Mouse (Mus musculus): Measurements from ENCODE around the gene Prps2. TPM values are rescaled to one million over a fixed set of nuclear protein-coding genes. Genes with fewer than 3 reads are reported as not detected.
"Not testable (repeated sequence)": the region's sequence is repeated elsewhere in the genome, so short reads cannot be mapped to it uniquely, and the experiment has no call there.

The Prps2 gene
- polyA plus RNA-seq (2015; fragmentation: Nextera tagmentation; extraction: Ambion mirVana), result 13.6 and 15.5 TPM in 2 replicates

DNA sequence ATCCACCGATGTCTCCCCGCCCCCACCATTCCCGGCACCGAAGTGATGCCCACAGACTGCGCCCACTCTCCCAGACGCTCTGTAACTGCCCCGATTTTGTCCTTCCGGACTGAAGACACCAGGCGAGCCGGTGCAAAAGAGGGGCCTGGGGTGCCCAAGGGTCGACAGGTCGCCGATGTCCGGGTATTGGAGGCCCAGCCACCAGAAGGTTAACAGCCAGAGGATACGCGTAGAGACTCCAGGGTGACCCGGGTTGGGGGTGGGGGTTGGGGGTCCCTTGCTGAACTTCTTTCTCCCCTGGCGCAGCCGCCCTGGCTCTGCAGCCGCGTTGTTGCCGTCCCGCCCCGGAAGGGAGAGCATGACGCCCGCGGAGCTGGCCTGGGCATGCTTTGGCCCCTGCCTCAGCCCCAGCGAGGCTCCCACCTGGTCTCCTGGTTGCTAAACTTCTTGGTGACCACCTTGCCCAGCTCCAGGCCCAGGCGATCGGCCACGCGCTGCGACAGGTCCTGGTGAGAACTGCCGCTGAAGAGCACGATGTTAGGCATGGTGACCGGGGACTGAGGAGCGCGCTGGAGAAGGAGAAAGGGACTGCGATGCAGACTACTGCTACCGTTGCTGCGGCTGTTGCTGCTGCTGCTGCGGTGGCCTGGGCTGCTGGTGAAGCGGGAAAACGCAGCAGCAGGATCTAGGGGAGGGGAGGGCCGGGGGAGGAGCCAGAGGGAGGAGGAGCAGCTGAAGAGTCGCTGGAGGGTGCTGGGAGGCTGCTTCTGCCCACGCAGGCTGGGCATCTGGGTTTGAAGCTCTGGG lies at the start of gene Prps2:
Gene Prps2, minus strand, starts transcription at position 703 of the 807 bp plus-strand sequence.
- Histone ChIP-seq H3K4me2 (peak within 1 kb of the TSS; percentile 69), H3K9me3 (replicated peaks) (no peaks in the 10 kb centered on the region), H3K27ac (peak within 1 kb of the TSS; percentile 73), H3K36me3 (ENCODE audit: poor library complexity, severe bottlenecking) (no peaks in the 10 kb centered on the region), H3K9ac (peak within 1 kb of the TSS; percentile 67), H3K27me3 (peaks cover 16% of the 10 kb centered on the region; the same call in 1 of the 2 replicates), H3K4me3 (peak within 1 kb of the TSS; percentile 56), H3K4me1 (no peaks in the 10 kb centered on the region)
- ATAC-seq, result peak; percentile 95
- WGBS, result 18% methylated on average over 42 of the region's 47 CpGs

DNA sequence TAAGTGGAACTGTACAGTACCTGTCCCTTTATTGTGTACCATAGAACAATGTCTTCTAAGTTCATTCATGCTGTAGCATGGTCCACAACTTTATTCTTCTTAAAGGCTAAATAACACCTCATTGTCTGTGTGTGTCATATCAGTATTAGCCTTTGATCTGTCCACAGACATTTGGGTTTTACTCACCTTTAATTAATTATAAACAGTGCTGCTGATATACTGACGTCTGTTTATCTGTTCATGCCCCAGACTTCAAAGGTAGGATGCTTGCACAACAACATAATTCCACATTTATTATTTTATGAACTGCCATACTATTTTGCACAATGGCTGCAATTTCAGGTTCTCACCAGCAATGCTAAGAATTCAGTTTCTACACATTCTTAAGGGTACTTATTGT lies 35.1 kb upstream of the Prps2 start:
- Histone ChIP-seq H3K4me2 (no peak overlapping the region), H3K27me3 (no peaks in the 10 kb centered on the region; the same call in 1 of the 2 replicates), H3K9ac (no peak overlapping the region), H3K9me3 (replicated peaks) (no peaks in the 10 kb centered on the region), H3K27ac (no peak overlapping the region), H3K4me1 (no peaks in the 10 kb centered on the region), H3K36me3 (ENCODE audit: poor library complexity, severe bottlenecking) (no peaks in the 10 kb centered on the region), H3K4me3 (no peak overlapping the region)
- no peak for ATAC-seq
- WGBS, result 65% methylated on average over 1 of the region's 1 CpGs

DNA sequence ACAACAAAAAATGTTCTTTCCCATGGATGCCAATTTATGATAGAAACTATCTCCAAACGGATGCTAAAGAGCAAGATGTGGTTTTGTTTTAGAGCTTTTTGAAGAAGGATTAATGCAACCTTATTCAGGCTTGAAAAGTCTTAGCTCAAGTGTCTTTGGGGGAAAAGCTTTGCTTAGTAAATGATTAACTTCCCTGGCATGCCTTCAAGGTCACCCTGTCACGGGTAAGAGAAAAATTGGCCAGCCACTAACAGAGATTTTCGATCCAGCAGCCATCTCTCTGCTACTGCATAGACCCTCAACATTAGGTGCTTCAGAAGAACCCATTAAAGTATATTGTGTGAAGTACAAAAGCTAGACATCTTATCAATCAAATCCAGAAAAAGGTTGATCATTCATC lies 12.4 kb upstream of the Prps2 start:
- ATAC-seq, result no peak
- Histone ChIP-seq H3K4me1 (no peaks in the 10 kb centered on the region), H3K4me3 (no peak overlapping the region), H3K27ac (no peak overlapping the region), H3K4me2 (no peak overlapping the region), H3K27me3 (peaks cover 4% of the 10 kb centered on the region; the same call in 1 of the 2 replicates), H3K9me3 (replicated peaks) (no peaks in the 10 kb centered on the region), H3K9ac (no peak overlapping the region), H3K36me3 (ENCODE audit: poor library complexity, severe bottlenecking) (no peaks in the 10 kb centered on the region)
- WGBS, result 77% methylated on average over 3 of the region's 3 CpGs

DNA sequence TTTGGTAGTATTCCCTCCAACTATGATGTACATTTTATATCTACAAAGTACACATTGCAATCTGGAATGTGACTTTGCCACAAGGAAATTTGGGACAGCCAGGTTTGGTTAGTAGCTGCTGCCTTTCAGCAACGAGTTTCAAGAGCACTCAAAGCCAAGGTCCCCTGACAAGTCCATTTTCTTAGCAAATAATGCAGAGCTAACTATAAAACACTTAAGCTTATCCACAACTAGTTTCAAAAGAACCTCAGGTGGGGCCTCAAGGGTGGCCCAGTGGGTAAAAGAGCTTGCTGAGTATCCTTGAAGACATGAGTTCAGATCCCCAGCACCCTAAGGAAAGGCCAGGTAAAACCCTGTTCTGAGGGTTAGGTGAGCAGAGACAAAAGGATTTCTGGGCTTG lies 4.1 kb upstream of the Prps2 start:
- no peak overlapping the region for H3K27ac ChIP-seq
- no peak overlapping the region for H3K4me2 ChIP-seq
- H3K36me3 ChIP-seq (ENCODE audit: poor library complexity, severe bottlenecking), result no peaks in the 10 kb centered on the region
- no peak for ATAC-seq
- peaks cover 13% of the 10 kb centered on the region; the same call in 1 of the 2 replicates for H3K27me3 ChIP-seq
- no peaks in the 10 kb centered on the region for H3K4me1 ChIP-seq
- H3K4me3 ChIP-seq, result no peak overlapping the region
- no peak overlapping the region for H3K9ac ChIP-seq
- 48% methylated on average over 1 of the region's 1 CpGs for WGBS
- H3K9me3 ChIP-seq (replicated peaks), result no peaks in the 10 kb centered on the region

DNA sequence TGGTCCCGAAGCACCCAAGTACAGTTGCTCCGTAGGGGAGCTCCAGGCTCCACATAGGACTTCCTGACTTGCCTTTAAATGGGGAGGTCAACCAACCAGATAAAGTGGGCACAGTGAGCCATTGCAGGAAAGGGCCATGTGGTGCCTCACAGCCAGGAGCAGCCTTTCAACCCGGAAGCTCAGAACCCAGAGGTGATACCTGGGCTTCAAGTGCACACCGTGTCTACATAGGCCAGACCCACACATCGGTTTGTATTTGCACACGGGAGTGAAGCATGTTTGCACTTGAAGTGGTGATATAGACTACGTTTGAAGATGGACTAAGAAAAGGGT lies 271 bp upstream of the Prps2 start:
- ATAC-seq, result no peak
- Histone ChIP-seq H3K27ac (no peak overlapping the region), H3K4me2 (peak overlapping the region; percentile 69), H3K27me3 (peaks cover 16% of the 10 kb centered on the region; the same call in 1 of the 2 replicates), H3K36me3 (ENCODE audit: poor library complexity, severe bottlenecking) (no peaks in the 10 kb centered on the region), H3K4me3 (peak overlapping the region; percentile 56), H3K4me1 (no peaks in the 10 kb centered on the region), H3K9ac (peak overlapping the region; percentile 67), H3K9me3 (replicated peaks) (no peaks in the 10 kb centered on the region)
- WGBS, result 48% methylated on average over 7 of the region's 7 CpGs

DNA sequence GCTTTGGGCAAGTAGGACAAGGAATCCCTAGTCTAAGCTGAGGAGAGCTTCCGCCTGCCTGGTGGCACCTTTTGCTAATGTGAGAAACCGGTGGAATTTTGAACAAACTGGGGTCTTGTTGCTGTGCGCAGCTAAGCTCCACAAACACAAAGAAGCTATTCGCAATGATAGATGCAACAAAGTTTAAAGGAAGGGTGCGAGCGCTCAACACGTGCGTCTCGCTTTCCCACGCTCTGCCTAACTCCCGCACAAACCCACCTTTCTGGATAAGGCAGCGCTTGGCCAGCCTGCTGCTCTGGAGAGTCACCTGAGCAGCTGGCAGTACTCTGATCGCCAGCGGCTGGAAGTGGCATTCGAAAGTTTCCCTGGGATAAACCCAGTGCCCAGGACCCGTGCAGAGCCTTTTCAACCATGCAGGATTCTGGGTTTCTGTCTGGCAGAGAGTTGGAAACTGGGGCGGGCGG lies 934 bp downstream of the Prps2 start:
- peak overlapping the region; percentile 56 for H3K4me3 ChIP-seq
- H3K27me3 ChIP-seq, result peaks cover 16% of the 10 kb centered on the region; the same call in 1 of the 2 replicates
- peak; percentile 42; the same call in 1 of the 2 replicates for ATAC-seq
- peak overlapping the region; percentile 69 for H3K4me2 ChIP-seq
- no peaks in the 10 kb centered on the region for H3K36me3 ChIP-seq (ENCODE audit: poor library complexity, severe bottlenecking)
- H3K9ac ChIP-seq, result peak overlapping the region; percentile 67
- H3K4me1 ChIP-seq, result no peaks in the 10 kb centered on the region
- H3K9me3 ChIP-seq (replicated peaks), result no peaks in the 10 kb centered on the region
- no peak overlapping the region for H3K27ac ChIP-seq
- WGBS, result 23% methylated on average over 18 of the region's 18 CpGs

DNA sequence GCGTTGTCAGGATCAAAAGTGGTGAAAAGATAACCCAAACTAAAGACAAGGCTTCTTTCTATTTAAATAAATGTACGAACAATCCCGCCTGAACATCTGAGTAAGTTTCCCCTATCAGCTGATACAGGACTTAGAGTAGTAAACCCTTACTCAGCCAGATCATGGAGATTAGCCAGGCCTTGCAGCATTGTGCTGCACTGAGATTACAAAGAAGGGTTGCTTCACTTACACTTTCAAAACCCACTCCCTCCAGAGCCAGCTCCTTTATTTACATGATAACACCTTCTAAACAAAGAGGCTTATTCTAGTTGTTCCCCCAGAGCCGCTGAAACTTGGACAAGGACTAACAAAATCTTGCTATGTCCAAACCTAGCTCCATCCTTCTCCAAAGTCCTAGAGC lies 2.5 kb downstream of the Prps2 start:
- H3K9me3 ChIP-seq (replicated peaks), result no peaks in the 10 kb centered on the region
- WGBS, result 51% methylated on average over 4 of the region's 4 CpGs
- H3K4me1 ChIP-seq, result no peaks in the 10 kb centered on the region
- no peak overlapping the region for H3K4me3 ChIP-seq
- no peak overlapping the region for H3K4me2 ChIP-seq
- no peaks in the 10 kb centered on the region for H3K36me3 ChIP-seq (ENCODE audit: poor library complexity, severe bottlenecking)
- H3K9ac ChIP-seq, result no peak overlapping the region
- H3K27me3 ChIP-seq, result peaks cover 12% of the 10 kb centered on the region; the same call in 1 of the 2 replicates
- no peak for ATAC-seq
- no peak overlapping the region for H3K27ac ChIP-seq

DNA sequence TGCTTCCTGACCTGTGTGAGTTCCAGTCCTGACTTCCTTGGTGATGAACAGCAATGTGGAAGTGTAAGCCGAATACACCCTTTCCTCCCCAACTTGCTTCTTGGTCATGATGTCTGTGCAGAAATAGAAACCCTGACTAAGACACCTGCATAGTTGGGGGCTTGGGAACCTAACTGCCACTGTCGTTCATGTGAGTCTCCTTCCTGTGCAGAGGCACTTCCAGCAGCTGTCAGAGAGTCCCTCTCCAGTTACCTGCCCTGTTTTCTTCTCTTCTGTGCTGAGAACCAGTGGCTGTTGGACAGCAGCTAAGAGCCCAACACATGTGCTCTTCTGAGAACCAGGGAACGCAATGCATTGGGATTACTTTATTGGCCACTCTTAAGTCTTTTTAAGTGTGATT lies 21.3 kb downstream of the Prps2 start:
- ATAC-seq; H3K36me3 ChIP-seq (ENCODE audit: poor library complexity, severe bottlenecking); H3K4me3 ChIP-seq; H3K27me3 ChIP-seq; H3K4me1 ChIP-seq; H3K27ac ChIP-seq; H3K4me2 ChIP-seq; H3K9me3 ChIP-seq (replicated peaks); H3K9ac ChIP-seq: not testable (repeated sequence)
- 91% methylated on average over 3 of the region's 3 CpGs for WGBS

DNA sequence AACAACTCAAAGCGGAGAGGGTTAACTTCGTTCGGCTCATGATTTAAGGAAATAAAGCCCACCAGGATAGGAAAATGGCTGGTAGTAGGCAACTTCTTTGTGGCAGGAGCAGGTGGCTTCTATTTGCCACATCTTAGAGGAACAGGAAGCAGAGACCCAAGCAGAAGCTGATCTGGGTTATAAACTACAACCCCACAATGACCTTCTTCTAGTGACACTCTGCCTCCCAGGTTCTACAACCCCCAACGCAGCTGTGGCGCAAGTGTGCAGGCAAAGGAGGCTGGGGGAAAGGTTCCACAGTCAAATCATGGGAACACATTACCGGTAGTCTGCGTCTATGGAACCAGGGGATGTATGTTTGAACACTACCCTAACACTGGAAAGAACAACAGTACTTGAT lies 22.8 kb downstream of the Prps2 start:
- no peak for ATAC-seq
- Histone ChIP-seq H3K4me2 (no peak overlapping the region), H3K4me1 (no peaks in the 10 kb centered on the region), H3K9ac (no peak overlapping the region), H3K4me3 (no peak overlapping the region), H3K27ac (no peak overlapping the region), H3K36me3 (ENCODE audit: poor library complexity, severe bottlenecking) (no peaks in the 10 kb centered on the region), H3K27me3 (peaks cover 6% of the 10 kb centered on the region; the same call in 1 of the 2 replicates), H3K9me3 (replicated peaks) (no peaks in the 10 kb centered on the region)
- 98% methylated on average over 7 of the region's 7 CpGs for WGBS

DNA sequence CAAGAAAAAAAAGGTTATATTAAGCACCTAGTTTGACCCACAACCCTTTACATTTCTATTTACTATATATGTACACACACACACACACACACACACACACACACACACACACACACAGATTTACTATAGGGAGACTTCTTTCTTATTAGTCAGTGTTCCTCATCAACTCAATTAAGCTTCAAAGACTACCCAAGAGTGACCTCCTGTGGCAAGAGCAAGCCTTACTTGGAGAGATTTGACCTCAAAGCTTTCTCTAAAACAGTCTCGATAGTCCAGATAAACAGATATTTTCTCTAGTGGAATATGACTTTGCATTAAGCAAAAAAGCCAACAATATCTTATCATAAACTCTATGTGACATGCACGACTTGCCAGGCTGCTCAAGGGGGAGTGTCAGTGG lies 25.1 kb downstream of the Prps2 start:
- no peaks in the 10 kb centered on the region for H3K4me1 ChIP-seq
- H3K36me3 ChIP-seq (ENCODE audit: poor library complexity, severe bottlenecking), result no peaks in the 10 kb centered on the region
- no peaks in the 10 kb centered on the region for H3K9me3 ChIP-seq (replicated peaks)
- no peak for ATAC-seq
- 74% methylated on average over 2 of the region's 2 CpGs for WGBS
- peaks cover 6% of the 10 kb centered on the region; the same call in 1 of the 2 replicates for H3K27me3 ChIP-seq
- H3K4me3 ChIP-seq, result no peak overlapping the region
- no peak overlapping the region for H3K4me2 ChIP-seq
- no peak overlapping the region for H3K9ac ChIP-seq
- H3K27ac ChIP-seq, result no peak overlapping the region

DNA sequence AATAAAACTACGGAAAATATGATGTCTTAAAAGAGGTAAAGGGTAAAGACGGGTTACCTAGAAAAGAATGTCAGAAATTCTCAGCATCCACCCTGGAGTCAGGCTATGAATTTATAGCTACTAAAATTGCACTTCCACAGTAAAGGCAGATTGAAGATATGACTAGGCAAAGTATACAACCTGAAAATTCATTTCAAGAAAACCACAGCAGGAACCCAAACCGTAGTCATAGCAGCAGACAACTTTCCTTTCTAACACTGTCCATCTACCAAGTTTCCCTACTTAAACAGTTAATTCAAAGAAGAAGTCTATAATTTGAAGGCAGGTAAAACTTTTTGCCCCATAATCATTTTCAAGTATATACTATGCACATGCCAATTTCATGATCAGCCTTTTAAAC lies 26.6 kb downstream of the Prps2 start:
- H3K27me3 ChIP-seq, result peaks cover 6% of the 10 kb centered on the region; the same call in 1 of the 2 replicates
- no peak overlapping the region for H3K27ac ChIP-seq
- no peak overlapping the region for H3K4me3 ChIP-seq
- H3K9ac ChIP-seq, result no peak overlapping the region
- H3K4me2 ChIP-seq, result no peak overlapping the region
- WGBS, result 85% methylated on average over 3 of the region's 3 CpGs
- ATAC-seq, result no peak
- no peaks in the 10 kb centered on the region for H3K9me3 ChIP-seq (replicated peaks)
- no peaks in the 10 kb centered on the region for H3K4me1 ChIP-seq
- H3K36me3 ChIP-seq (ENCODE audit: poor library complexity, severe bottlenecking), result no peaks in the 10 kb centered on the region

DNA sequence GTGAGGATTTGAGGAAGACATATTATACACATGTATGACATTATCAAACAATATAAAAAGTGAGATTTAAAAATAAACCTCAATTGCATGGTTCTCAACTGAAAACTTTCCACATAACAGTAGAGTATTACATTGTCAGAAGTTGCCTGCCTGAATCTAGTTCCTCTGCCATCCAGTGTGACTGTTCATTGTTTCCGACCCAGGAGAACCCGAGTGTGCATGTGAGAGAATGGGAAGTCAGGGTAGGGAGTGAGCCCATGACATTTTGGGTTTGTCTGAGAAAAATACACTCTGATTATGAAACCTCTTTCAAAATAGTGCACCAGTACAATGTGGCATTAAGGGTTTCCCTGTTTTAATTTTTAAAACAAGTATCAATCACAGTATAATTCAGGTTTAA lies 28.9 kb downstream of the Prps2 start:
- WGBS, result 93% methylated on average over 2 of the region's 2 CpGs
- Histone ChIP-seq H3K36me3 (ENCODE audit: poor library complexity, severe bottlenecking) (no peaks in the 10 kb centered on the region), H3K27me3 (peaks cover 3% of the 10 kb centered on the region; the same call in 1 of the 2 replicates), H3K27ac (no peak overlapping the region), H3K4me1 (no peaks in the 10 kb centered on the region), H3K4me2 (no peak overlapping the region), H3K9me3 (replicated peaks) (no peaks in the 10 kb centered on the region), H3K4me3 (no peak overlapping the region), H3K9ac (no peak overlapping the region)
- ATAC-seq, result no peak
